Mouse (Mus musculus): ENCODE measurements around the gene Creb3l4. TPM values are rescaled to one million over a fixed set of nuclear protein-coding genes. Genes with fewer than 3 reads are reported as not detected.
A peak's percentile ranks its signal among the peaks of the same experiment; 100 is the strongest.

The Creb3l4 gene
- polyA plus RNA-seq, 1 experiment from 2014 or later = 1.6 TPM

- no peak overlapping the region for H3K9ac ChIP-seq
- H3K27ac ChIP-seq = no peak overlapping the region
- no peak overlapping the region for H3K4me3 ChIP-seq
- H3K36me3 ChIP-seq (replicated peaks) = peaks cover 36% of the 10 kb centered on the region
- ATAC-seq (replicated peaks) = no peak
- no peaks in the 10 kb centered on the region for H3K9me3 ChIP-seq
- H3K4me2 ChIP-seq = no peak overlapping the region
- H3K4me1 ChIP-seq = no peaks in the 10 kb centered on the region
- no peaks in the 10 kb centered on the region for H3K27me3 ChIP-seq (replicated peaks)
- 94% methylated on average over 11 of the region's 11 CpGs for WGBS
These were observed 32.0 kb upstream of the Creb3l4 start for GRCm38 (mm10) chr3:90275286-90275685.

- 94% methylated on average over 22 of the region's 22 CpGs for WGBS
- Histone ChIP-seq H3K9me3 (no peaks in the 10 kb centered on the region), H3K4me3 (no peak overlapping the region), H3K27ac (no peak overlapping the region), H3K27me3 (replicated peaks) (no peaks in the 10 kb centered on the region), H3K4me1 (no peaks in the 10 kb centered on the region), H3K9ac (no peak overlapping the region), H3K4me2 (no peak overlapping the region), H3K36me3 (replicated peaks) (peaks cover 25% of the 10 kb centered on the region; the same call in 1 of the 2 replicates)
- ATAC-seq (replicated peaks) = no peak
These were observed 30.5 kb upstream of the Creb3l4 start for GRCm38 (mm10) chr3:90273855-90274254.

GRCm38 (mm10) chr3:90272170-90272569 is 28.9 kb upstream of the Creb3l4 start:
- no peaks in the 10 kb centered on the region for H3K27me3 ChIP-seq (replicated peaks)
- peaks cover 25% of the 10 kb centered on the region; the same call in 1 of the 2 replicates for H3K36me3 ChIP-seq (replicated peaks)
- H3K9ac ChIP-seq = no peak overlapping the region
- ATAC-seq (replicated peaks) = no peak
- H3K4me1 ChIP-seq = no peaks in the 10 kb centered on the region
- H3K9me3 ChIP-seq = no peaks in the 10 kb centered on the region
- H3K4me2 ChIP-seq = no peak overlapping the region
- H3K4me3 ChIP-seq = no peak overlapping the region
- 73% methylated on average over 9 of the region's 9 CpGs for WGBS
- no peak overlapping the region for H3K27ac ChIP-seq

GRCm38 (mm10) chr3:90270784-90271183 is 27.5 kb upstream of the Creb3l4 start:
- no peak overlapping the region for H3K9ac ChIP-seq
- no peaks in the 10 kb centered on the region for H3K27me3 ChIP-seq (replicated peaks)
- ATAC-seq (replicated peaks) = no peak
- H3K9me3 ChIP-seq = no peaks in the 10 kb centered on the region
- H3K4me1 ChIP-seq = peaks cover 10% of the 10 kb centered on the region
- H3K4me2 ChIP-seq = no peak overlapping the region
- no peak overlapping the region for H3K27ac ChIP-seq
- H3K36me3 ChIP-seq (replicated peaks) = peaks cover 17% of the 10 kb centered on the region; the same call in 1 of the 2 replicates
- 95% methylated on average over 8 of the region's 8 CpGs for WGBS
- H3K4me3 ChIP-seq = no peak overlapping the region

GRCm38 (mm10) chr3:90268971-90269370 is 25.7 kb upstream of the Creb3l4 start:
- 88% methylated on average over 16 of the region's 16 CpGs for WGBS
- Histone ChIP-seq H3K9ac (no peak overlapping the region), H3K9me3 (no peaks in the 10 kb centered on the region), H3K36me3 (replicated peaks) (peaks cover 12% of the 10 kb centered on the region; the same call in 1 of the 2 replicates), H3K4me2 (no peak overlapping the region), H3K4me1 (peaks cover 14% of the 10 kb centered on the region), H3K27me3 (replicated peaks) (no peaks in the 10 kb centered on the region), H3K27ac (no peak overlapping the region), H3K4me3 (no peak overlapping the region)
- ATAC-seq (replicated peaks) = no peak

GRCm38 (mm10) chr3:90268190-90268589 is 24.9 kb upstream of the Creb3l4 start:
- Histone ChIP-seq H3K4me1 (peaks cover 14% of the 10 kb centered on the region), H3K4me2 (no peak overlapping the region), H3K9me3 (no peaks in the 10 kb centered on the region), H3K9ac (no peak overlapping the region), H3K36me3 (replicated peaks) (peaks cover 16% of the 10 kb centered on the region; the same call in 1 of the 2 replicates), H3K4me3 (no peak overlapping the region), H3K27me3 (replicated peaks) (no peaks in the 10 kb centered on the region), H3K27ac (no peak overlapping the region)
- WGBS = 97% methylated on average over 11 of the region's 11 CpGs
- ATAC-seq (replicated peaks) = no peak

- WGBS = 91% methylated on average over 20 of the region's 20 CpGs
- ATAC-seq (replicated peaks) = no peak
- Histone ChIP-seq H3K4me2 (peak overlapping the region; percentile 78; the same call in 1 of the 2 replicates), H3K27me3 (replicated peaks) (no peaks in the 10 kb centered on the region), H3K4me3 (no peak overlapping the region), H3K9me3 (no peaks in the 10 kb centered on the region), H3K9ac (no peak overlapping the region), H3K27ac (no peak overlapping the region), H3K36me3 (replicated peaks) (peaks cover 21% of the 10 kb centered on the region), H3K4me1 (peaks cover 14% of the 10 kb centered on the region)
These were observed 23.8 kb upstream of the Creb3l4 start for GRCm38 (mm10) chr3:90266901-90267775.

GRCm38 (mm10) chr3:90265932-90266741 is 22.8 kb upstream of the Creb3l4 start:
- Histone ChIP-seq H3K4me2 (peak overlapping the region; percentile 78), H3K36me3 (replicated peaks) (peaks cover 27% of the 10 kb centered on the region), H3K27ac (peak overlapping the region; percentile 95), H3K4me1 (peaks cover 14% of the 10 kb centered on the region), H3K27me3 (replicated peaks) (no peaks in the 10 kb centered on the region), H3K9ac (peak overlapping the region; percentile 85), H3K4me3 (peak overlapping the region; percentile 82), H3K9me3 (no peaks in the 10 kb centered on the region)
- ATAC-seq (replicated peaks) = peak; percentile 63
- 27% methylated on average over 16 of the region's 16 CpGs for WGBS

GRCm38 (mm10) chr3:90265034-90265931 is 22.0 kb upstream of the Creb3l4 start, which contains the start of gene Dennd4b:
Gene Dennd4b (plus strand): TSS chr3:90265185.
- Histone ChIP-seq H3K4me2 (peak within 1 kb of the TSS; percentile 78), H3K27ac (peak within 1 kb of the TSS; percentile 95), H3K9me3 (no peaks in the 10 kb centered on the region), H3K4me1 (peaks cover 14% of the 10 kb centered on the region), H3K27me3 (replicated peaks) (no peaks in the 10 kb centered on the region), H3K36me3 (replicated peaks) (peaks cover 32% of the 10 kb centered on the region), H3K9ac (peak within 1 kb of the TSS; percentile 85), H3K4me3 (peak within 1 kb of the TSS; percentile 82)
- peak; percentile 89 for ATAC-seq (replicated peaks)
- under 1% methylated on average over 60 of the region's 87 CpGs for WGBS

GRCm38 (mm10) chr3:90264687-90265033 is 21.3 kb upstream of the Creb3l4 start:
- Histone ChIP-seq H3K4me1 (peaks cover 14% of the 10 kb centered on the region), H3K27me3 (replicated peaks) (no peaks in the 10 kb centered on the region), H3K9me3 (no peaks in the 10 kb centered on the region), H3K36me3 (replicated peaks) (peaks cover 37% of the 10 kb centered on the region), H3K4me3 (peak overlapping the region; percentile 82), H3K4me2 (peak overlapping the region; percentile 78), H3K9ac (0 out of 2 replicates have a peak overlapping the region, but pooled peaks have one; percentile 85), H3K27ac (peak overlapping the region; percentile 95)
- no peak for ATAC-seq (replicated peaks)
- WGBS = 38% methylated on average over 10 of the region's 10 CpGs

GRCm38 (mm10) chr3:90263121-90263771 is 19.9 kb upstream of the Creb3l4 start:
- Histone ChIP-seq H3K36me3 (replicated peaks) (peaks cover 51% of the 10 kb centered on the region), H3K4me2 (no peak overlapping the region), H3K4me3 (no peak overlapping the region), H3K9ac (no peak overlapping the region), H3K27me3 (replicated peaks) (no peaks in the 10 kb centered on the region), H3K9me3 (no peaks in the 10 kb centered on the region), H3K4me1 (peaks cover 14% of the 10 kb centered on the region), H3K27ac (no peak overlapping the region)
- no peak for ATAC-seq (replicated peaks)
- WGBS = 94% methylated on average over 5 of the region's 5 CpGs

All from midbrain, embryonic 15.5 days (tissue).